Mouse (Mus musculus): ENCODE measurements around the gene Ccdc162. TPM values are rescaled to one million over a fixed set of nuclear protein-coding genes. Genes with fewer than 3 reads are reported as not detected.

Ccdc162 gene
- total and polyA plus RNA-seq, 3 experiments = 0.60 TPM; not detected in 2

DNA sequence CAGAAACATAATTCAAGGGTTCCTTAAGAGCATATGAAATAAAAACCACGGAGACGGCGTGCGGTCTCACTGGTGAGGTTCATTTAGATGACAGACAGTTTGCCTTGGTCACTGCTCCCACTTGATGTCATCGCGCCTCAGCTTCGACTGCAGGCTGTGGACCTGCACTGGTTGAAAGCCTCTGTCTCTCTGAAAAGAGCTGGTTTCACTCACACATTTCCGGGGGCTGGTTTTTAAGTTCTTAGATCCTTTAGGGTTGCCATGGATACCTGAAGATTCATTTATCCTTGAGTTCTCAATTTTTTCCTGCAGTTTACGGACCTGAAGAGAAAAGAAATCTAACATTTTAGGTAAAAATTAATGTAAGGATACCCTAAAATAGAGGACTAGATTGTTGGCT, 3.2 kb upstream of the Ccdc162 start:
- H3K9me3 ChIP-seq (replicated peaks) = no peaks in the 10 kb centered on the region
- H3K27me3 ChIP-seq (ENCODE audit: insufficient read depth, low read length) = no peaks in the 10 kb centered on the region
- ATAC-seq (ENCODE audit: extremely low read depth, insufficient number of reproducible peaks, low FRiP score, poor library complexity, severe bottlenecking) (no peak), DNase-seq (ENCODE audit: low spot score) (no peak)
- TF ChIP-seq TAL1 (conservative IDR thresholded peaks at IDR 0.05; ENCODE audit: low read depth, low read length) (no peak), GATA2 (IDR thresholded peaks at IDR 0.05; ENCODE audit: borderline replicate concordance, low read depth, low read length) (no peak), CTCF (IDR thresholded peaks at IDR 0.05; ENCODE audit: low read depth, low read length) (no peak)
- peaks cover 56% of the 10 kb centered on the region for H3K36me3 ChIP-seq (replicated peaks)
- H3K4me1 ChIP-seq (ENCODE audit: insufficient read depth, low read depth, low read length) = no peaks in the 10 kb centered on the region
- no peak overlapping the region for H3K4me3 ChIP-seq (ENCODE audit: low read depth, low read length)

DNA sequence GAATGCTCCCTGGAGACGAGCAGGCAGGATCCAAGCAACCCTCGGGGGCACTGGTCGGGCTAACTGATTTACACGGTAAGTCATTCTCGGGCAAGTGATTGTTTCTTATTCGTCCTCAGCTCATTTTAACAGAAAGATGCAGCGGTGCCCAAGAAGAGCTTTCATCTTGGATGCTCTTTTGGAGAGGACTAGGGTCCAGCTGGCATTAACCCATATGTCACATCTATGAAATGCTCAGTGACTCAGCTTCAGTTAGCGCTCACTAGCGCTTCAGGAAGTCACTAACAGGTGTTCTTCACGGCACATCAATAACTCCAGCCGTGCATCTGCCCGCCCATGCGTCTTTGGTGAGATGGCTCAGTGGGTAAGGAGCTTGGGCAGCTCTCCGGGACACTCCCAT, 877 bp downstream of the Ccdc162 start:
- Histone ChIP-seq H3K36me3 (replicated peaks) (peaks cover 25% of the 10 kb centered on the region), H3K27me3 (ENCODE audit: insufficient read depth, low read length) (no peaks in the 10 kb centered on the region), H3K4me3 (ENCODE audit: low read depth, low read length) (no peak overlapping the region), H3K4me1 (ENCODE audit: insufficient read depth, low read depth, low read length) (peaks cover 12% of the 10 kb centered on the region), H3K9me3 (replicated peaks) (no peaks in the 10 kb centered on the region)
- no peak for DNase-seq (ENCODE audit: low spot score)
- ATAC-seq (ENCODE audit: extremely low read depth, insufficient number of reproducible peaks, low FRiP score, poor library complexity, severe bottlenecking) = no peak
- TF ChIP-seq POLR2AphosphoS5 (IDR thresholded peaks at IDR 0.05; ENCODE audit: insufficient replicate concordance, low read depth, low read length) = no peak
- no peak for TF ChIP-seq CTCF (IDR thresholded peaks at IDR 0.05; ENCODE audit: low read depth, low read length)
- no peak for TF ChIP-seq GATA2 (IDR thresholded peaks at IDR 0.05; ENCODE audit: borderline replicate concordance, low read depth, low read length)
- TF ChIP-seq TAL1 (conservative IDR thresholded peaks at IDR 0.05; ENCODE audit: low read depth, low read length) = no peak
- TF ChIP-seq GATA1 (IDR thresholded peaks at IDR 0.05; ENCODE audit: borderline replicate concordance, low read length) = no peak

DNA sequence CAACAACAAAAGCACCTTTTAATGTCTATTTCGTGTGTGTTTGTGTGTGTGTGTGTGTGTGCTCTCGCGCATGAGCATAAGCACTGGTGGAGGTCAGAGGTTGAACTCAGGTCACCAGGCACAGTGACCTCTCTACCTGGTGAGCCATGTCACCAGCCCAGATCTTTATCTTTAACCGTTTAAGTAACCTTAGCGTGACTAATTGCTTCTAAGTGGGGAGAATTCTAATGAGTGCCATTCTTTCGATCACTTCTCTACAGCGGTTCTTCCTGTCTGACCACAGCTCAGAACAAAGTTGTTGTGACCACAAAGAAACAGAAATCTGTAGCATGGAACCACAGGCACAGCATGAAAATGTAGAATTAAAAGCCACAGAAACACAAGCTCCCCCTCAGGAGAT, 5.0 kb downstream of the Ccdc162 start:
- Histone ChIP-seq H3K27me3 (ENCODE audit: insufficient read depth, low read length) (no peaks in the 10 kb centered on the region), H3K9me3 (replicated peaks) (no peaks in the 10 kb centered on the region), H3K4me1 (ENCODE audit: insufficient read depth, low read depth, low read length) (peaks cover 12% of the 10 kb centered on the region), H3K4me3 (ENCODE audit: low read depth, low read length) (no peak overlapping the region), H3K36me3 (replicated peaks) (peaks cover 9% of the 10 kb centered on the region)
- no peak for ATAC-seq (ENCODE audit: extremely low read depth, insufficient number of reproducible peaks, low FRiP score, poor library complexity, severe bottlenecking)
- DNase-seq (ENCODE audit: low spot score) = no peak
- TF ChIP-seq GATA2 (IDR thresholded peaks at IDR 0.05; ENCODE audit: borderline replicate concordance, low read depth, low read length) (no peak), GATA1 (IDR thresholded peaks at IDR 0.05; ENCODE audit: borderline replicate concordance, low read length) (no peak)

DNA sequence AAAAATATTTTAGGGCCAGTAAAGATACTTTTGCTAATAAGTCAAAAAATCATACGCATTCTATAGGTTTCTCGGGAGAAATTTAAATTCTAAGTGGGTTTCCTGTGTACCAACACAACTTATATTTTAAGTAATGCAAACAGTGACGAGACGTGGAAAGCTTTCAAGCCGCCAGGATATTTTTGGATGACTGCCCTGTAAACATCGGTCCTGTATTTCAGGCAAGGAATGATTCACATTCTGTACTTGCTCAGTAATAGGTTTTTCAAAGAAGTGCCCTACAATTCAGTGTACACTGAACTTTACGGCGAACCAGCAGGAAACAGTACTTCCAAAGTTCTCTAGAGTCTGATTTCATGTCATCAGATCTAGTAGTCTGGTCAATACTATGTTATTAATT, 5.7 kb downstream of the Ccdc162 start:
- H3K4me3 ChIP-seq (ENCODE audit: low read depth, low read length) = no peak overlapping the region

DNA sequence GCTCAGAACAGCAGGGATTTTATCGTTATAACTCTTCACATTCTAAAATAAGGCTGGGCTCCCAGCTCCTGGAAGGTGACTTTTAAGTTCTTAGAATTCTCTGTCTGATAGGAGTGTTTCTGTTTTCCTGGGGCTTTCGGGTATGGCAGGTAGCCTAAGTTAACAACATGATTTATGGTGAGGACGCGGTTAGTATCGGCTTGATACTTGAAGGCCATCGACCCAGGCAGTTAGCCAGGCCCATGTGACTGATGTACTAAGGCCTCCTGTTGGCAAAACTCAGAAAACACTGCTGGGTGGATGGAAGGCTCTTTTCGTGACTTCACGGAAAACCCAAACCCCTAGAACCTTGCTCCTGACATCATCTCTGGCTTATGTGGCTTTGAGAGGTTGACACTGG, 7.1 kb downstream of the Ccdc162 start:
- Histone ChIP-seq H3K27me3 (ENCODE audit: insufficient read depth, low read length) (no peaks in the 10 kb centered on the region), H3K36me3 (replicated peaks) (no peaks in the 10 kb centered on the region), H3K4me3 (ENCODE audit: low read depth, low read length) (no peak overlapping the region), H3K4me1 (ENCODE audit: insufficient read depth, low read depth, low read length) (peaks cover 12% of the 10 kb centered on the region), H3K9me3 (replicated peaks) (no peaks in the 10 kb centered on the region)
- ATAC-seq (ENCODE audit: extremely low read depth, insufficient number of reproducible peaks, low FRiP score, poor library complexity, severe bottlenecking) (no peak), DNase-seq (ENCODE audit: low spot score) (no peak)
- TF ChIP-seq POLR2AphosphoS5 (IDR thresholded peaks at IDR 0.05; ENCODE audit: insufficient replicate concordance, low read depth, low read length) (no peak), GATA1 (IDR thresholded peaks at IDR 0.05; ENCODE audit: borderline replicate concordance, low read length) (no peak), TAL1 (conservative IDR thresholded peaks at IDR 0.05; ENCODE audit: low read depth, low read length) (no peak), GATA2 (IDR thresholded peaks at IDR 0.05; ENCODE audit: borderline replicate concordance, low read depth, low read length) (no peak), CTCF (IDR thresholded peaks at IDR 0.05; ENCODE audit: low read depth, low read length) (no peak)

More for the DNA sequence above, 5.7 kb downstream of the Ccdc162 start:
- DNase-seq (ENCODE audit: low spot score) = no peak
- ATAC-seq (ENCODE audit: extremely low read depth, insufficient number of reproducible peaks, low FRiP score, poor library complexity, severe bottlenecking) = no peak
- Histone ChIP-seq H3K9me3 (replicated peaks) (no peaks in the 10 kb centered on the region), H3K27me3 (ENCODE audit: insufficient read depth, low read length) (no peaks in the 10 kb centered on the region), H3K4me1 (ENCODE audit: insufficient read depth, low read depth, low read length) (peaks cover 12% of the 10 kb centered on the region), H3K36me3 (replicated peaks) (peaks cover 5% of the 10 kb centered on the region)
- no peak for TF ChIP-seq GATA2 (IDR thresholded peaks at IDR 0.05; ENCODE audit: borderline replicate concordance, low read depth, low read length)
- TF ChIP-seq CTCF (IDR thresholded peaks at IDR 0.05; ENCODE audit: low read depth, low read length) = no peak
- TF ChIP-seq POLR2AphosphoS5 (IDR thresholded peaks at IDR 0.05; ENCODE audit: insufficient replicate concordance, low read depth, low read length) = no peak
- TF ChIP-seq TAL1 (conservative IDR thresholded peaks at IDR 0.05; ENCODE audit: low read depth, low read length) = no peak
- TF ChIP-seq GATA1 (IDR thresholded peaks at IDR 0.05; ENCODE audit: borderline replicate concordance, low read length) = no peak

GRCm38 (mm10) chr10:41699669-41700068, 16.8 kb downstream of the Ccdc162 start:
- H3K4me1 ChIP-seq (ENCODE audit: insufficient read depth, low read depth, low read length) = no peaks in the 10 kb centered on the region
- DNase-seq (ENCODE audit: low spot score) = no peak
- no peak overlapping the region for H3K4me3 ChIP-seq (ENCODE audit: low read depth, low read length)
- H3K36me3 ChIP-seq (replicated peaks) = no peaks in the 10 kb centered on the region
- no peak for ATAC-seq (ENCODE audit: extremely low read depth, insufficient number of reproducible peaks, low FRiP score, poor library complexity, severe bottlenecking)
- H3K27me3 ChIP-seq (ENCODE audit: insufficient read depth, low read length) = peaks cover 21% of the 10 kb centered on the region
- no peak for TF ChIP-seq GATA1 (IDR thresholded peaks at IDR 0.05; ENCODE audit: borderline replicate concordance, low read length)
- no peak for TF ChIP-seq TAL1 (conservative IDR thresholded peaks at IDR 0.05; ENCODE audit: low read depth, low read length)
- TF ChIP-seq GATA2 (IDR thresholded peaks at IDR 0.05; ENCODE audit: borderline replicate concordance, low read depth, low read length) = no peak
- no peak for TF ChIP-seq CTCF (IDR thresholded peaks at IDR 0.05; ENCODE audit: low read depth, low read length)
- no peak for TF ChIP-seq POLR2AphosphoS5 (IDR thresholded peaks at IDR 0.05; ENCODE audit: insufficient replicate concordance, low read depth, low read length)
- no peaks in the 10 kb centered on the region for H3K9me3 ChIP-seq (replicated peaks)

DNA sequence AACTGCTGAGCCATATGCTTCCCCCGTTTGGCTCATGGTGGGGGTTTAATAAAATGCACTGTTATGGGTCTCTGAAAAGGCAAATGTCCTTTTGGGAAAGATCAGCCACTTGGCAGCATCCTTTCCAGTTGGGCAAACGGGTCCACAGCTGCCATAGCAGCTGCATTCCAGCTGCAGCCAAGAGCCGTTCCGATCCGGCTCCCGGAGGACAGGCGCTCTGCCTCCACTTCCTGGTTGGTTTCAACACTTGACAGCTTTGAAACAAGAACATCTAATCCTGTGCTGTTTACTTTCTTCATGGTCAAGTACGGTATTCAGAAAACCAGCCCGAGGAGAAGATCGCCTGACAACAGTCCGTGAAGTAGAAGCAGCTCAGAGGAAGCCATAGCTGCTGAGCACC, 19.4 kb downstream of the Ccdc162 start:
- no peaks in the 10 kb centered on the region for H3K36me3 ChIP-seq (replicated peaks)
- TF ChIP-seq POLR2AphosphoS5 (IDR thresholded peaks at IDR 0.05; ENCODE audit: insufficient replicate concordance, low read depth, low read length) = no peak
- TF ChIP-seq GATA1 (IDR thresholded peaks at IDR 0.05; ENCODE audit: borderline replicate concordance, low read length) = no peak
- TF ChIP-seq CTCF (IDR thresholded peaks at IDR 0.05; ENCODE audit: low read depth, low read length) = no peak
- TF ChIP-seq GATA2 (IDR thresholded peaks at IDR 0.05; ENCODE audit: borderline replicate concordance, low read depth, low read length) = no peak
- no peak for TF ChIP-seq TAL1 (conservative IDR thresholded peaks at IDR 0.05; ENCODE audit: low read depth, low read length)
- ATAC-seq (ENCODE audit: extremely low read depth, insufficient number of reproducible peaks, low FRiP score, poor library complexity, severe bottlenecking) = no peak
- DNase-seq (ENCODE audit: low spot score) = no peak
- no peaks in the 10 kb centered on the region for H3K4me1 ChIP-seq (ENCODE audit: insufficient read depth, low read depth, low read length)
- peaks cover 29% of the 10 kb centered on the region for H3K27me3 ChIP-seq (ENCODE audit: insufficient read depth, low read length)
- no peaks in the 10 kb centered on the region for H3K9me3 ChIP-seq (replicated peaks)
- no peak overlapping the region for H3K4me3 ChIP-seq (ENCODE audit: low read depth, low read length)
